Mouse (Mus musculus): ENCODE results near the gene Glt1d1.

DNA sequence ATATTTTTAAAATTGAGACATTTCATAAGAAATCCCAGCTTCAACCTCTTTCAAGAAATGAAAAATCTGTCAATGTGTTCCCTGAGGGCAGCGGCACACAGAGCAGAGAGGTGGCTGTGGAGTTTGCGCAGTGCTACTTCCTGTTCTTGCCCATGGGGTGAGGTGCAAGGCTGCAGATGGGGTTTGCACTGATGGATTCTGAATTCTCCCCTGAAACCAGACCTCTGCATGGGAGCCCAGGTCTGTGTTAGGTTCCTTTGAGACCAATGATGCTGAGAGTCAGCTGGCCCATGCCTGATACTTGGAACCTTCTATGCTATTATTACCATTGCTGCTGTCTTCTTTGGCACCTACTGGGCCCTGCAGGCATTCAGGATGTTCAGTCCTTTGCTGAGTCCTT lies 98.3 kb downstream of the Glt1d1 start:
- no peak for TF ChIP-seq CTCF (IDR thresholded peaks at IDR 0.05; ENCODE audit: low read depth)
- TF ChIP-seq EP300 (optimal IDR thresholded peaks at IDR 0.05) = no peak
